Mouse (Mus musculus): ENCODE measurements around the gene Fhit. TPM values are rescaled to one million over a fixed set of nuclear protein-coding genes. Genes with fewer than 3 reads are reported as not detected.

Fhit gene
- polyA plus RNA-seq, 1 experiment from 2014 or later, result 6.7 TPM

DNA sequence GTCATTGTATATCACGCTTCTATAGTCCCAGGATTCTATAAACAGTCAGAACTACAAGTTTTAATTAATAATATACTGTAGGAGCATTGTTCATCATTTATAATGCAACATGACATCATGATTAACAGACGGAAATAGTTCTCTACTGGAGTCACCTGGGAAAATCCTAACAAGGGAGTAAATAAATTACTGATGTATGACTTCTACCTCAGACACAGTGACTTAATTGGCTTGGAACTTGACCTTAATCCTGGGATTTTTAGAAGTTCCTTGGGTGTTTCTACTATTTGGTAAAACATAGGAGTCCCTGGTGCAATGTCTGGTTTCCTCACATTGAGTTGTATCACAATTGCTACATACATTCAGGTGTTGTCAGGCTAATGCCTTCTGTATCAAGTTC, 613.2 kb downstream of the Fhit start:
- no peak overlapping the region for H3K4me3 ChIP-seq (ENCODE audit: low read length)
- H3K4me1 ChIP-seq (ENCODE audit: insufficient read depth, low read length), result no peaks in the 10 kb centered on the region
- no peak overlapping the region for H3K4me2 ChIP-seq (replicated peaks; ENCODE audit: low read depth, low read length)
- no peaks in the 10 kb centered on the region for H3K27me3 ChIP-seq (ENCODE audit: insufficient read depth, low read length)
- no peaks in the 10 kb centered on the region for H3K36me3 ChIP-seq (ENCODE audit: insufficient read depth, low read length)
- no peak for ATAC-seq (ENCODE audit: low FRiP score, low TSS enrichment)
- no peak overlapping the region for H3K9ac ChIP-seq (replicated peaks; ENCODE audit: low read length)
- 74% methylated on average over 2 of the region's 2 CpGs for WGBS
- no peaks in the 10 kb centered on the region for H3K9me3 ChIP-seq (ENCODE audit: low read length)
- no peak overlapping the region for H3K27ac ChIP-seq (ENCODE audit: low read length)

DNA sequence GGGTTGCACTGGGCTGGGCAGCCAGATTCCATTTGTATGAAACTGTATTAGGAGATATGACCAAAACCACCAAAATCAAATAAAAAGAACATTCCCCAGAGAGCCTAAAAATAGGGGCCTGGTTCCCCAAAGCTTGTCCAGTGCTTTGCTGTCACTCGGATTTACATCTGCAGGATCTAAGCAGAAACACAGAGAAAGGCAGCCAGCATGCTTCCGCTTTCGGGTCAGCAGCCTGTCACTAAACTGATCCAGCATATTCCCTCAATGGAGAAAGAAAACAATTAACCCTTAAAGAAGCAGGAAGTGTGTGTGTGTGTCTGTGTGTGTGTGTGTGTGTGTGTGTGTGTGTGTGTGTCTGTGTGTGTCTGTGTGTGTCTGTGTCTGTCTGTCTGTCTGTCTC, 615.9 kb downstream of the Fhit start:
- 36% methylated on average over 3 of the region's 3 CpGs for WGBS

DNA sequence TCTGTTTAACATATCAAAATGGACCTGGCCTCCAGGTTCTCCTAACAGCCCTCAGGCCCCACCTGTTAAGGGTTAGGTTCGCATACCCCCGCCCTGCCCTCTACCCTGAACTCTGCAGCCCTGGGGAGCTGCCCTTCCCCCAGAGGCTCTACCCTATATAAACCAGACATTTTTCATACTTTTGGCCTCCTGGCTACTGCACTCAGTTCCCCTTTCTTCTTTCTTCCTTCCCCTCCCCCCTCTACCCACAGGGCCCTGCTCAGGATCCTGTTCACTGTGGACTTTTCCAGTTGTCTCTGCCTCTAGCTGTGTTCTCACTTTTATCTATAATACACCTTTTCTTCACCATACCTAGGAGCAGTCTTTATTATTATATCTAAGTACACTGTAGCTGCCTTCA, 627.0 kb downstream of the Fhit start:
- ATAC-seq (ENCODE audit: low FRiP score, low TSS enrichment), result no peak
- H3K27ac ChIP-seq (ENCODE audit: low read length), result no peak overlapping the region
- H3K4me3 ChIP-seq (ENCODE audit: low read length), result no peak overlapping the region
- no peak overlapping the region for H3K4me2 ChIP-seq (replicated peaks; ENCODE audit: low read depth, low read length)
- no peaks in the 10 kb centered on the region for H3K27me3 ChIP-seq (ENCODE audit: insufficient read depth, low read length)
- no peak overlapping the region for H3K9ac ChIP-seq (replicated peaks; ENCODE audit: low read length)
- H3K4me1 ChIP-seq (ENCODE audit: insufficient read depth, low read length), result no peaks in the 10 kb centered on the region
- no peaks in the 10 kb centered on the region for H3K9me3 ChIP-seq (ENCODE audit: low read length)
- 75% methylated on average over 2 of the region's 2 CpGs for WGBS
- H3K36me3 ChIP-seq (ENCODE audit: insufficient read depth, low read length), result no peaks in the 10 kb centered on the region

More for the DNA sequence above, 615.9 kb downstream of the Fhit start:
- ATAC-seq (ENCODE audit: low FRiP score, low TSS enrichment), result no peak
- Histone ChIP-seq H3K9me3 (ENCODE audit: low read length) (no peaks in the 10 kb centered on the region), H3K36me3 (ENCODE audit: insufficient read depth, low read length) (no peaks in the 10 kb centered on the region), H3K27ac (ENCODE audit: low read length) (no peak overlapping the region), H3K4me1 (ENCODE audit: insufficient read depth, low read length) (no peaks in the 10 kb centered on the region), H3K9ac (replicated peaks; ENCODE audit: low read length) (no peak overlapping the region), H3K27me3 (ENCODE audit: insufficient read depth, low read length) (no peaks in the 10 kb centered on the region), H3K4me2 (replicated peaks; ENCODE audit: low read depth, low read length) (no peak overlapping the region), H3K4me3 (ENCODE audit: low read length) (no peak overlapping the region)

DNA sequence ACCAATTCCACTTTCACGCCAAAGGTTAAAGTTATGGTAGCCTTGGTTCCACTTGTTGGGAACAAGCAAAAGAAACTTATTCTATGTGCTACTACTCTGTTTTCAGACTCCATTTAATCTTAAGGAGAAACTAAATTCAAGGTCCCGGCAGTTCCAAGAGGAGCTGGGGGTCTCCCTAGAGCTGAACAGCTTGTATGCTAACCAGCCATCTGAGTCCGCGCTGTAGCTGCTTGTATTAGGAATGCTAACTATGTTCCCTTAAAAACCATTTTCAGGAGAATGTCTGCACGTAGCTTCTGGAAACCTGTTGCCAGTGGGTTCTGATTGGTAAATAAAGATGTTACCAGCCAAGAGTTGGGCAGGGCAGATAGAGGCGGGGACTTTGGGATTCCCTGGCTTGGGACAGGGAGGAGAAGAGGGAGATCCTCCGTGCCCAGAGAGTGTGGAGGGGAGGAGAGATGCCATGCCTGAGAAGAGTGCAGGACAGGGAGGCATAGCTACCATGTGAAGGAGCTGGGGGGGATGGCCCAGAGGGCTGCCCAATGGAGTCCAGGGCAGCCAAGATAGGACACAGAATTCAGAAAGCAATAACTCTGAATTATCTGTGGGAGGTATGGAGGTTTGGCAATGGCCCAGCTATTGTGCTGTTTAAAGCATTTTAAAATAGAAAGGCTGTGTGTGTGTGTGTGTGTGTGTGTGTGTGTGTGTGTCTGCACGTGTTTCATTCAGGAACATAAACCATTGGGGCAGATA, 629.9 kb downstream of the Fhit start:
- Histone ChIP-seq H3K9ac (replicated peaks; ENCODE audit: low read length) (no peak overlapping the region), H3K9me3 (ENCODE audit: low read length) (no peaks in the 10 kb centered on the region), H3K4me1 (ENCODE audit: insufficient read depth, low read length) (no peaks in the 10 kb centered on the region), H3K27me3 (ENCODE audit: insufficient read depth, low read length) (no peaks in the 10 kb centered on the region), H3K4me3 (ENCODE audit: low read length) (no peak overlapping the region), H3K4me2 (replicated peaks; ENCODE audit: low read depth, low read length) (no peak overlapping the region), H3K27ac (ENCODE audit: low read length) (no peak overlapping the region), H3K36me3 (ENCODE audit: insufficient read depth, low read length) (no peaks in the 10 kb centered on the region)
- ATAC-seq (ENCODE audit: low FRiP score, low TSS enrichment), result no peak
- WGBS, result 77% methylated on average over 8 of the region's 8 CpGs

DNA sequence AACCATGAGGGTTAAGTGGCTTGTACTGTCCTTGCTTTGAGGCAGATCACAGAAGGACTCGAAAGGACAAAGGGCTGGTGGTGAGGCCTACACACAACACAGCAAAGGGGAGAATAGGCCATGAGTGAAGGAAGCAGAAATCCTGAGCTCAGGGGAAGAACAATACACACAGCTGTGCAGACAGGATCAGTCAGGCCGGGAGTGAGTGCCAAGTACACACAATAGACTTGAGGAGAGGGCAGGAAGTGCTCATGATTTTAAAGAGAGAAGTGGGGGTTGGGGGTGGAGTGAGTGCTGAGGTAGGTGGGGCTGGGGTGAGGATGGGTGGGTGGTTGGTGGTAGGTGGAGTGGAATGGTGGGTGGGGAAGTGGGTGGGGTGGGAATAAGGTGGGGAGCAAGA, 635.0 kb downstream of the Fhit start:
- Histone ChIP-seq H3K36me3 (ENCODE audit: insufficient read depth, low read length) (no peaks in the 10 kb centered on the region), H3K9ac (replicated peaks; ENCODE audit: low read length) (no peak overlapping the region), H3K27ac (ENCODE audit: low read length) (no peak overlapping the region), H3K27me3 (ENCODE audit: insufficient read depth, low read length) (no peaks in the 10 kb centered on the region), H3K4me3 (ENCODE audit: low read length) (no peak overlapping the region), H3K4me2 (replicated peaks; ENCODE audit: low read depth, low read length) (no peak overlapping the region), H3K4me1 (ENCODE audit: insufficient read depth, low read length) (no peaks in the 10 kb centered on the region), H3K9me3 (ENCODE audit: low read length) (no peaks in the 10 kb centered on the region)
- peak; percentile 46; the same call in 1 of the 2 replicates for ATAC-seq (ENCODE audit: low FRiP score, low TSS enrichment)
- WGBS, result 57% methylated on average over 2 of the region's 2 CpGs

DNA sequence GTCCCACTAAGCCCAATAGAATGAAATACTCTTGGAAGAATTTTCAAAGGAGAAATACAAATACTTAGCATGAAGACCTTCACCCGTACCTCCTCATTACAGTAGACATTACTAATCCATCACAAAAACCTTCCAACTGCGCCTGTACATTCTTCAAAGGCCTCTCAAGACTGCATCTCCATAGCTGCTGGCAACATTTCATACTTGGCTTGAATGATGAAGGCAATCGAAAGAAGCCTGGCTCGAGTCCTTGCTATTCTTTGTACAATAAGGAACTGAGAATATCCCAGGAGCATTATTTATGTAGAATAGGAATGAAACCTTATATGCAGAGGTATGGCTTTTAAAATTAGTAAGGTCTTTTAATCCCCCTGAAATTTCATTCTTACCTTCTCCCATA, 636.0 kb downstream of the Fhit start:
- Histone ChIP-seq H3K4me1 (ENCODE audit: insufficient read depth, low read length) (no peaks in the 10 kb centered on the region), H3K27me3 (ENCODE audit: insufficient read depth, low read length) (no peaks in the 10 kb centered on the region), H3K9ac (replicated peaks; ENCODE audit: low read length) (no peak overlapping the region), H3K27ac (ENCODE audit: low read length) (no peak overlapping the region), H3K36me3 (ENCODE audit: insufficient read depth, low read length) (no peaks in the 10 kb centered on the region), H3K4me3 (ENCODE audit: low read length) (no peak overlapping the region), H3K4me2 (replicated peaks; ENCODE audit: low read depth, low read length) (no peak overlapping the region), H3K9me3 (ENCODE audit: low read length) (no peaks in the 10 kb centered on the region)
- ATAC-seq (ENCODE audit: low FRiP score, low TSS enrichment), result no peak
- WGBS, result 83% methylated on average over 4 of the region's 4 CpGs

DNA sequence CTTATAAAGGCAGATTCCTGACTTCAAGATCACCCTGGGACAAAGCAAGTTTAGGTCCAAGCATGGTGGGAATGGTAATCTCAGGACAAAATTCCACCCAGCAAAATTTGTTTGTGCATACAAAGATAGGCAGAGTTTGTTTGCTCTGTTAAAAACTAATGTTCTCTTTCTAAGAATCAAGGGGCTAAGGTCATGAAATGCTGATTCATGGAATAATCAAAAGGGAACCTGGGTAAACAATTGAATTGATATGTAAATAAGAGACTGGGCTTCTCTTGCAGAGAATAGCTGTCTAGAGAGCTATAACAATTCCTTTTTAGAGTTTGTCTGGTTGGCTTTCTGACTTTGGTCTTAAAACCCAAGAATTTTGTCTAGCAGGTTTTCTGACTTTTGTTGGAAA, 647.8 kb downstream of the Fhit start:
- no peak overlapping the region for H3K4me2 ChIP-seq (replicated peaks; ENCODE audit: low read depth, low read length)
- H3K36me3 ChIP-seq (ENCODE audit: insufficient read depth, low read length), result no peaks in the 10 kb centered on the region
- no peaks in the 10 kb centered on the region for H3K4me1 ChIP-seq (ENCODE audit: insufficient read depth, low read length)
- H3K9me3 ChIP-seq (ENCODE audit: low read length), result no peaks in the 10 kb centered on the region
- no peak overlapping the region for H3K9ac ChIP-seq (replicated peaks; ENCODE audit: low read length)
- no peak overlapping the region for H3K4me3 ChIP-seq (ENCODE audit: low read length)
- H3K27me3 ChIP-seq (ENCODE audit: insufficient read depth, low read length), result no peaks in the 10 kb centered on the region
- no peak overlapping the region for H3K27ac ChIP-seq (ENCODE audit: low read length)
- ATAC-seq (ENCODE audit: low FRiP score, low TSS enrichment), result no peak

DNA sequence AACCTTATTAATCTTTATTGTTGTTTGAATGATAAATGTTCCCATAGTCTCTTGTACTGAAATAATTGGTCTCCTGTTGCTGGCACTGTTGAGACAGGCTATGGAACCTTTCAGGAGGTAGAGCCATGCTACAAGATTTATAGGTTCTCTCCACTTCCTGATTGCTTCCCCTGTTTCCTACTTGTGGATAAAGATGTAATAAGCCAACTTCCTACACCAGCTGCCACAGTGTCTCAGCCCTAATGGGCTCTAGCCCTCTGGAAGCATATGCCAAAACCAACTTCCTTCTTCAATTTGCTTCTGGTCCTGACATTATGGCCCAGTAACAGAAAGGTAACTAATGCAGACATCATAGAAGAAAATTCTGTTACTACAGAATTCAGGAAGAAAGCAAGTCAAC, 652.6 kb downstream of the Fhit start:
- Histone ChIP-seq H3K9me3 (ENCODE audit: low read length) (no peaks in the 10 kb centered on the region), H3K27me3 (ENCODE audit: insufficient read depth, low read length) (no peaks in the 10 kb centered on the region), H3K9ac (replicated peaks; ENCODE audit: low read length) (no peak overlapping the region), H3K36me3 (ENCODE audit: insufficient read depth, low read length) (no peaks in the 10 kb centered on the region), H3K27ac (ENCODE audit: low read length) (no peak overlapping the region), H3K4me1 (ENCODE audit: insufficient read depth, low read length) (no peaks in the 10 kb centered on the region), H3K4me3 (ENCODE audit: low read length) (no peak overlapping the region), H3K4me2 (replicated peaks; ENCODE audit: low read depth, low read length) (no peak overlapping the region)
- ATAC-seq (ENCODE audit: low FRiP score, low TSS enrichment), result no peak

DNA sequence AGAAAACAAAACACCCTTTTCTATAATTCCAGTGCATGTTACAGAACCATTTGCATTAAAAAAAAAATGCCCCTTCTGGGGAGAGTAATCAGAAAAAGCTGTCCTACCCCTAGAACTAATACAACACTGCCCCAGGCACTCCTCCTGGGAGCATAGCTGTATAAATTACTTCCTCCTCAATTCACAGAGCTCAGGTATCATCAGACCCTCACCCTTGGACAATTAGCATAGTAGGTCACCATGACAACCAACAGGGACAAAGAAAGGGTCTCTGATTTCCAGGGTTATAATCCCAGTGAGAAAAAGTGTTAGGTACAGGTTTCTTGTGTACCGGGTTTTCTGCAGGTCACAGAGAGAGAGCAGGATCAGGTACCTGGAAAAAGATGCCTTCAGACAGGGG, 654.3 kb downstream of the Fhit start:
- Histone ChIP-seq H3K36me3 (ENCODE audit: insufficient read depth, low read length) (no peaks in the 10 kb centered on the region), H3K9ac (replicated peaks; ENCODE audit: low read length) (no peak overlapping the region), H3K4me1 (ENCODE audit: insufficient read depth, low read length) (no peaks in the 10 kb centered on the region), H3K27me3 (ENCODE audit: insufficient read depth, low read length) (no peaks in the 10 kb centered on the region), H3K4me2 (replicated peaks; ENCODE audit: low read depth, low read length) (no peak overlapping the region), H3K9me3 (ENCODE audit: low read length) (no peaks in the 10 kb centered on the region), H3K27ac (ENCODE audit: low read length) (no peak overlapping the region), H3K4me3 (ENCODE audit: low read length) (no peak overlapping the region)
- 26% methylated on average over 1 of the region's 1 CpGs for WGBS
- ATAC-seq (ENCODE audit: low FRiP score, low TSS enrichment), result no peak

DNA sequence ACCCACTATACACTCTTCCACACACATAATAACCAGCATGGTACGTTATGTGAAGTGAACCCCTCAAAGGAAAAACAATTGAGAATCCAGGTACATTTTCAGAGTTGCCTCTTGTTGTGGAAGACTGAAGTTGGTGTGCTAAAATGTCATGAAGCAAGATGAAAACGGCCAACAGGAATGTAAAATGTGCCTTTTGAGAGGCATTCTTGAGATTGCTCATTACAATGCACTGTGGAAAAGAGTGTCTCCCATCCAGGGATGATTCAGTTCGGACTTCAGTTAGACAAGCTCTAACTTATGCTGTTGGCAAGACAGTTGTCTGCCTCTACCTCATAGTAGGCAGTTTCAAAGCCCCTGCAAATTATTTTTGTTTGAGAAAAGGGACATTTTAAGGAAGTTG, 676.0 kb downstream of the Fhit start:
- Histone ChIP-seq H3K4me2 (replicated peaks; ENCODE audit: low read depth, low read length) (no peak overlapping the region), H3K27me3 (ENCODE audit: insufficient read depth, low read length) (no peaks in the 10 kb centered on the region), H3K4me3 (ENCODE audit: low read length) (no peak overlapping the region), H3K36me3 (ENCODE audit: insufficient read depth, low read length) (no peaks in the 10 kb centered on the region), H3K4me1 (ENCODE audit: insufficient read depth, low read length) (no peaks in the 10 kb centered on the region), H3K9me3 (ENCODE audit: low read length) (no peaks in the 10 kb centered on the region), H3K9ac (replicated peaks; ENCODE audit: low read length) (no peak overlapping the region), H3K27ac (ENCODE audit: low read length) (no peak overlapping the region)
- no peak for ATAC-seq (ENCODE audit: low FRiP score, low TSS enrichment)
- 80% methylated on average over 3 of the region's 3 CpGs for WGBS

All from kidney, embryonic 16.5 days (tissue).